Mouse (Mus musculus) intestine, embryonic 15.5 days (tissue): ENCODE measurements at regions not wholly inside any gene's neighbourhood (a gene's known extent, or its start where the extent isn't known, plus 50 kb on each side); places are given as distances from the start of the nearest gene placed in this dataset.
"Not testable (repeated sequence)": the region's sequence is repeated elsewhere in the genome, so short reads cannot be mapped to it uniquely, and the experiment has no call there.

ENCODE experiments used
- ATAC-seq: fragments of 200-750 bp; cut with Nextera tagmentation; 2 replicates; pipeline ENCODE4 v1.8.0; 2017; ENCODE audit warnings: moderate TSS enrichment, moderate library complexity
- H3K27ac ChIP-seq: fragments of 300-500 bp; sonication (generic); 2 replicates; pipeline ENCODE4 v1.5.1; 2015; ENCODE audit warnings: mild to moderate bottlenecking, inconsistent platforms
- H3K27me3 ChIP-seq: fragments of 300-500 bp; sonication (generic); replicated peaks from 2 replicates; pipeline ENCODE4 v1.6.1; 2015; ENCODE audit warnings: inconsistent platforms
- H3K36me3 ChIP-seq: fragments of 300-500 bp; sonication (generic); 2 replicates; pipeline ENCODE4 v1.6.1; 2015; ENCODE audit warnings: inconsistent platforms
- H3K4me1 ChIP-seq: fragments of 300-500 bp; sonication (generic); replicated peaks from 2 replicates; pipeline ENCODE4 v1.6.1; 2015; ENCODE audit warnings: inconsistent platforms
- H3K4me2 ChIP-seq: fragments of 300-500 bp; sonication (generic); replicated peaks from 2 replicates; pipeline ENCODE4 v1.6.1; 2015; ENCODE audit warnings: mild to moderate bottlenecking, inconsistent platforms
- H3K4me3 ChIP-seq: fragments of 300-500 bp; sonication (generic); replicated peaks from 2 replicates; pipeline ENCODE4 v1.5.1; 2015; ENCODE audit warnings: inconsistent platforms
- H3K9ac ChIP-seq: fragments of 300-500 bp; sonication (generic); 2 replicates; pipeline ENCODE4 v1.6.1; 2015; ENCODE audit warnings: inconsistent platforms
- H3K9me3 ChIP-seq: fragments of 300-500 bp; sonication (generic); 2 replicates; pipeline ENCODE4 v1.6.1; 2016; ENCODE audit warnings: inconsistent platforms
- WGBS: fragments of 180-500 bp; shearing (Covaris S2); methylation state at CpG from one replicate; pipeline ENCODE4 v1.1.7; 2015; 5-methylcytosine and 5-hydroxymethylcytosine counted together

- H3K27me3 ChIP-seq: no peaks in the 10 kb centered on the region
- no peak overlapping the region for H3K4me2 ChIP-seq
- no peak overlapping the region for H3K4me3 ChIP-seq
- H3K36me3 ChIP-seq: no peaks in the 10 kb centered on the region
- H3K27ac ChIP-seq: no peak overlapping the region
- no peak overlapping the region for H3K9ac ChIP-seq
- no peaks in the 10 kb centered on the region for H3K4me1 ChIP-seq
- ATAC-seq: no peak
- WGBS: 72% methylated on average over 4 of the region's 4 CpGs
- H3K9me3 ChIP-seq: no peaks in the 10 kb centered on the region
These were observed 52.6 kb upstream of the Slc28a3 start for GRCm38 (mm10) chr13:58663316-58663715.

DNA sequence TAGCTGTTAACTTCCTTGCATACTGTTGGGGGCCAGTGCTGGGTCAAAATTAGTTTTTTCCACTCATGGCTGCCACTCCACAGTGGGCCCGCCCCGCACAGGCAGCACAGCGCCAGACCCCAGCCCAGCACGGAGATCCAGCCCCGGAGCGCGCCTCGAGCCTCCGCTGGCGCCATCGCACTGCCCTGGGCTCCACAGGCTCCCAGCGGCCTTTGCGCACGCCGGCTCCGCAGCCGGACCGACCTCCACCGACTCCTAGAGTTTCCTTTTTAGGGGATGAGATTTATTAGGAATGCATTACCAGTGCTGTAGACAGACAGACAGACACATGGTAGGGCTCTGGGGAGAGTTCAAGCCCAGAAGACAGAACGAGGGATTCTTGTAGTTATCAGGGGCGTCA is 58.0 kb upstream of the Slc28a3 start:
- H3K36me3 ChIP-seq: no peaks in the 10 kb centered on the region
- H3K9ac ChIP-seq: no peak overlapping the region
- no peak overlapping the region for H3K27ac ChIP-seq
- no peak for ATAC-seq
- H3K9me3 ChIP-seq: no peaks in the 10 kb centered on the region
- peak overlapping the region; percentile 41 for H3K4me2 ChIP-seq
- H3K4me3 ChIP-seq: no peak overlapping the region
- 53% methylated on average over 21 of the region's 21 CpGs for WGBS
- H3K27me3 ChIP-seq: no peaks in the 10 kb centered on the region
- peaks cover 4% of the 10 kb centered on the region; the same call in 1 of the 2 replicates for H3K4me1 ChIP-seq

DNA sequence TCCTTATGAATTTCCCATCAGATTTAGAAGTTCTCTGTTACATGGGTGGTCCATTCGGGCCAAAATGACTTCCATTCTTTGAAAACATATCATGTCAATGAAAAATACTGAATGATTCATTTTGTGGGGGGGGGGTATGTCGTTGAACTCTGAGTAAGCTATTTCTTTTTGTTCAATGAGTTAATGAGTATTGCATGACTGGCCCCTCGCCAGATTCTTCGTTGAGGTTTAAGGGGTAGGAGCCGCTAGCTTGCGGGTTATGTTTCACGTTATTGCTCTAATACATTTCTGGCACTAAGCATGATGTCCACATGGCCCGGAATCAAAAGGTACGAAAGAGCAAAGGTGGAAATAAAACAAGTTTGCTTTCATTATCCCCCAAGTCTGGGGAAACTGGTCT is 59.5 kb upstream of the Slc28a3 start:
- Histone ChIP-seq H3K4me3 (no peak overlapping the region), H3K36me3 (no peaks in the 10 kb centered on the region), H3K27ac (no peak overlapping the region), H3K4me1 (peaks cover 4% of the 10 kb centered on the region; the same call in 1 of the 2 replicates), H3K9me3 (no peaks in the 10 kb centered on the region), H3K27me3 (no peaks in the 10 kb centered on the region), H3K9ac (no peak overlapping the region), H3K4me2 (no peak overlapping the region)
- ATAC-seq: no peak
- 63% methylated on average over 9 of the region's 9 CpGs for WGBS

- not testable (repeated sequence) for H3K4me2 ChIP-seq, H3K36me3 ChIP-seq, H3K4me3 ChIP-seq, H3K9me3 ChIP-seq, H3K4me1 ChIP-seq, H3K9ac ChIP-seq, H3K27me3 ChIP-seq, ATAC-seq, H3K27ac ChIP-seq
- WGBS: 75% methylated on average over 1 of the region's 1 CpGs
These were observed 64.9 kb upstream of the Slc28a3 start for GRCm38 (mm10) chr13:58675611-58676010.

DNA sequence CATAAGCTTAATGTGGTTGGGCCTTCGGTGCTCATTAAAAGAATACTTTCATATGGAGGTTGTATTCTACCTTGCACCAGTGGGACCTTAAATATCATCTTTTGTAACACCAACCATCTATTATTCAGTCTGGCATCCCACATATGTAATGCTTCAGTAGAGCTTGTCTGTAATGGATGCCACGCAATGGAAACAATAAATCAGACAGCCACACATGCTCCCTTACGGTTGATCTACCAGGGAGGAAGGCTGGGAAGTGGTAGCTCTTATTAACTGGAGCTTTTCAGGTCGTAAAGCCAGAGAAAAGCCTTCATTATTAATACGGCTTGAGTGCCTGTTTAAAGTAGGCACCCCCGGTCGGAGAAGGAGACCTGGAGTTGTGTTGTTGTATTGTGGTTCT is 66.8 kb upstream of the Slc28a3 start:
- Histone ChIP-seq H3K27me3 (no peaks in the 10 kb centered on the region), H3K4me2 (no peak overlapping the region), H3K9me3 (no peaks in the 10 kb centered on the region), H3K27ac (no peak overlapping the region), H3K4me3 (no peak overlapping the region), H3K9ac (no peak overlapping the region), H3K36me3 (no peaks in the 10 kb centered on the region), H3K4me1 (no peaks in the 10 kb centered on the region)
- no peak for ATAC-seq
- WGBS: 80% methylated on average over 7 of the region's 7 CpGs

- H3K36me3 ChIP-seq: no peaks in the 10 kb centered on the region
- no peak overlapping the region for H3K27ac ChIP-seq
- H3K4me2 ChIP-seq: no peak overlapping the region
- no peaks in the 10 kb centered on the region for H3K4me1 ChIP-seq
- 79% methylated on average over 6 of the region's 6 CpGs for WGBS
- H3K27me3 ChIP-seq: no peaks in the 10 kb centered on the region
- H3K9ac ChIP-seq: no peak overlapping the region
- no peak for ATAC-seq
- H3K9me3 ChIP-seq: no peaks in the 10 kb centered on the region
- no peak overlapping the region for H3K4me3 ChIP-seq
These were observed 69.0 kb upstream of the Slc28a3 start for GRCm38 (mm10) chr13:58679663-58680062.

GRCm38 (mm10) chr13:58686822-58687221 is 76.1 kb upstream of the Slc28a3 start:
- Histone ChIP-seq H3K4me3 (no peak overlapping the region), H3K4me1 (no peaks in the 10 kb centered on the region), H3K9ac (no peak overlapping the region), H3K27me3 (no peaks in the 10 kb centered on the region), H3K27ac (no peak overlapping the region), H3K4me2 (no peak overlapping the region), H3K36me3 (no peaks in the 10 kb centered on the region), H3K9me3 (no peaks in the 10 kb centered on the region)
- 57% methylated on average over 5 of the region's 5 CpGs for WGBS
- ATAC-seq: no peak

GRCm38 (mm10) chr13:58687609-58688008 is 76.9 kb upstream of the Slc28a3 start:
- no peak for ATAC-seq

GRCm38 (mm10) chr13:58688249-58688648 is 77.6 kb upstream of the Slc28a3 start:
- no peaks in the 10 kb centered on the region for H3K27me3 ChIP-seq
- no peaks in the 10 kb centered on the region for H3K4me1 ChIP-seq
- no peak overlapping the region for H3K4me3 ChIP-seq
- H3K9ac ChIP-seq: no peak overlapping the region
- H3K4me2 ChIP-seq: no peak overlapping the region
- H3K9me3 ChIP-seq: no peaks in the 10 kb centered on the region
- no peaks in the 10 kb centered on the region for H3K36me3 ChIP-seq
- no peak overlapping the region for H3K27ac ChIP-seq
- ATAC-seq: no peak
- WGBS: 40% methylated on average over 2 of the region's 2 CpGs

More at GRCm38 (mm10) chr13:58687609-58688008, 76.9 kb upstream of the Slc28a3 start:
- no peak overlapping the region for H3K4me3 ChIP-seq
- H3K27me3 ChIP-seq: no peaks in the 10 kb centered on the region
- WGBS: 59% methylated on average over 2 of the region's 2 CpGs
- no peak overlapping the region for H3K9ac ChIP-seq
- H3K27ac ChIP-seq: no peak overlapping the region
- H3K4me2 ChIP-seq: no peak overlapping the region
- H3K36me3 ChIP-seq: no peaks in the 10 kb centered on the region
- H3K9me3 ChIP-seq: no peaks in the 10 kb centered on the region
- no peaks in the 10 kb centered on the region for H3K4me1 ChIP-seq

DNA sequence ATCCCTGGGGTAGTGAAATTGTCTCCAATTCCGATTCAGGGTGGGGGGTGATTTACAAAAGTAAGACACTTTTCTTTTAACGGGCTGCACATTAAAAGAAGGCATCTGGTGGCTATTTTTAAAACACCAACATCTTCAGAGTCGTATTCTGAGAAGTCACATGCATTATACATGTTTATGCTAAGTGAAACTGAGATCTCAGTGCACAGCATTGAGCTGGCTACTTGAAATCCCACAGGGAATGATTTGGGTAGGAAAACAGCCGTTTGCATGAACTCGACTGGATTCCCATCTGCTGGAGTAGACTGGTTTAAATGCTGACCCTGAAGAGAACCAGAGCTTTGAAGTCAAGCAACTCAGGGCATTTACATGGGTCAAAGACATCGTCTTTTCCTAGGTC is 84.0 kb upstream of the Slc28a3 start:
- 28% methylated on average over 6 of the region's 6 CpGs for WGBS
- Histone ChIP-seq H3K4me1 (no peaks in the 10 kb centered on the region), H3K4me2 (no peak overlapping the region), H3K9me3 (no peaks in the 10 kb centered on the region), H3K27ac (no peak overlapping the region), H3K36me3 (no peaks in the 10 kb centered on the region), H3K27me3 (no peaks in the 10 kb centered on the region), H3K9ac (no peak overlapping the region), H3K4me3 (no peak overlapping the region)
- no peak for ATAC-seq

DNA sequence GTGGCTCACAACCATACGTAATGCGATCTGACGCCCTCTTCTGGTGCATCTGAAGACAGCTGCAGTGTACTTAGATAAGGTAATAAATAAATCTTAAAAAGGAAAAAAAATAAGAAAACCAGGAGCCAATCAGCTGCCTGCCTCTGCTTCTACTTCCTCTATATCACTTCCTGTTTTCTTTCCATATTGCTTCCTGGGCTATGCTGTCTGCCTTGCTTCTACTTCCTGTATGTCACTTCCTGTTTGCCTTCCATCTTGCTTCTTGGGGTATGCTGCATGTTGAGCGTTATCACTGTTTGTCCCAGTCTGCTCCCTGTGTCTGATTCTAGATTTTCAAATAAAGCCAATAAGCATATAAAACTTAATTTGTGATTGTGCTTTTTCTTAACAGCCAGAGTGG is 85.3 kb upstream of the Slc28a3 start:
- no peak for ATAC-seq
- Histone ChIP-seq H3K9me3 (no peaks in the 10 kb centered on the region), H3K4me3 (no peak overlapping the region), H3K9ac (no peak overlapping the region), H3K4me1 (no peaks in the 10 kb centered on the region), H3K27ac (no peak overlapping the region), H3K36me3 (no peaks in the 10 kb centered on the region), H3K4me2 (no peak overlapping the region), H3K27me3 (no peaks in the 10 kb centered on the region)
- WGBS: 95% methylated on average over 4 of the region's 4 CpGs

DNA sequence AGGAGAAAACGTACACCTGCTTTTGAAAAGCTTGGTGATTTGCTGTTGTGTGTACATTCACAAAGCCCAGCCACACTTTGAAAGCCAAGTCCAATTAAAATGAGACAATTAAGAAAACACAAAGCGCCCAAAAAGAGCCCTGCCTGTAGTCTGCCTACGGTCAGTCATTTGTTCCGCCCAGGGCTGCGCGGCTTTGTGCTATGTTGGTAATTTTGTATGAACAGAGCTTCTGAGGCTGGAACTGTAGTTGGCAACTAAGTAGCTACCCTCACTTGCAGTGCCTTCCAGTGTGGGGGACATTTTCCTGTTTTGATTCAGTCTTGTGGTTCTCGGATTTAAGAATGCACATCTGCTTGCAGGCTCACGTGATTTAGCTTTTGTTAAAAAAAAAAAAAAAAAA is 89.3 kb upstream of the Slc28a3 start:
- Histone ChIP-seq H3K4me2 (no peak overlapping the region), H3K27ac (no peak overlapping the region), H3K9me3 (no peaks in the 10 kb centered on the region), H3K4me3 (no peak overlapping the region), H3K36me3 (no peaks in the 10 kb centered on the region), H3K4me1 (no peaks in the 10 kb centered on the region), H3K9ac (no peak overlapping the region), H3K27me3 (no peaks in the 10 kb centered on the region)
- WGBS: 86% methylated on average over 8 of the region's 8 CpGs
- no peak for ATAC-seq

- no peaks in the 10 kb centered on the region for H3K9me3 ChIP-seq
These were observed 93.5 kb upstream of the Slc28a3 start for GRCm38 (mm10) chr13:58704141-58704540.

GRCm38 (mm10) chr13:58716584-58716983 is 89.8 kb upstream of the Ntrk2 start:
- 77% methylated on average over 1 of the region's 1 CpGs for WGBS

More at GRCm38 (mm10) chr13:58704141-58704540, 93.5 kb upstream of the Slc28a3 start:
- Histone ChIP-seq H3K4me1 (no peaks in the 10 kb centered on the region), H3K27me3 (no peaks in the 10 kb centered on the region), H3K9ac (no peak overlapping the region), H3K4me3 (no peak overlapping the region), H3K27ac (no peak overlapping the region), H3K4me2 (no peak overlapping the region), H3K36me3 (no peaks in the 10 kb centered on the region)
- WGBS: 74% methylated on average over 4 of the region's 4 CpGs
- ATAC-seq: no peak

More at GRCm38 (mm10) chr13:58716584-58716983, 89.8 kb upstream of the Ntrk2 start:
- no peaks in the 10 kb centered on the region for H3K4me1 ChIP-seq
- no peak for ATAC-seq
- H3K9ac ChIP-seq: no peak overlapping the region
- no peaks in the 10 kb centered on the region for H3K9me3 ChIP-seq
- no peaks in the 10 kb centered on the region for H3K36me3 ChIP-seq
- no peak overlapping the region for H3K4me2 ChIP-seq
- no peaks in the 10 kb centered on the region for H3K27me3 ChIP-seq
- no peak overlapping the region for H3K27ac ChIP-seq
- H3K4me3 ChIP-seq: no peak overlapping the region
